15 mouse cellular contexts compared by ENCODE assay signal in genomic region chr4:128171233-128171632, GRCm38 (mm10).
DNase-seq lines count a peak whose midpoint lies in the region; ATAC-seq lines count a peak whose summit lies in the region.
"Had no signal": no experiment of that assay in that cellular context is flagged by ENCODE, and none has a peak within 500 bp of the region (broad histone marks: within the 10 kb centered on the region; RNA-seq: fewer than 3 reads in every experiment).

No protein-coding gene starts in this region.

- no peaks in the 10 kb centered on the region for H3K27me3 ChIP-seq in kidney, embryonic 14.5 days (ENCODE audit: control insufficient read depth, insufficient read depth, low read length)
- H3K27me3 ChIP-seq: embryonic facial prominence, embryonic 13.5 days; kidney, embryonic 15.5 days; limb, embryonic 15.5 days had no signal

- no peak overlapping the region for H3K9ac ChIP-seq in kidney, embryonic 14.5 days (ENCODE audit: low read depth, low read length)
- H3K9ac ChIP-seq: embryonic facial prominence, embryonic 13.5 days; kidney, embryonic 15.5 days; limb, embryonic 15.5 days had no signal

- 91% methylated on average over 9 of the region's 9 CpGs for WGBS in kidney, embryonic 14.5 days

- no peak overlapping the region for H3K4me2 ChIP-seq in kidney, embryonic 14.5 days (replicated peaks; ENCODE audit: low read depth, low read length)
- H3K4me2 ChIP-seq: embryonic facial prominence, embryonic 13.5 days; kidney, embryonic 15.5 days; limb, embryonic 15.5 days; midbrain, embryonic 11.5 days had no signal

- no peak overlapping the region for H3K27ac ChIP-seq in kidney, embryonic 14.5 days (ENCODE audit: low read depth, low read length)
- H3K27ac ChIP-seq: embryonic facial prominence, embryonic 13.5 days; kidney, embryonic 15.5 days; limb, embryonic 15.5 days had no signal

- H3K4me3 ChIP-seq in kidney, embryonic 14.5 days (ENCODE audit: low read length) = no peak overlapping the region
- H3K4me3 ChIP-seq: embryonic facial prominence, embryonic 13.5 days; kidney, embryonic 15.5 days; limb, embryonic 15.5 days had no signal

- ATAC-seq in frontal cortex, adult (ENCODE audit: low TSS enrichment) = peak; percentile 56; the same call in 1 of the 2 replicates
- no peak for ATAC-seq in erythroid progenitor cell, adult 5-6 weeks (replicated peaks; ENCODE audit: low FRiP score, poor library complexity, severe bottlenecking)
- no peak for ATAC-seq in kidney, embryonic 14.5 days (ENCODE audit: low FRiP score, low TSS enrichment)

- no peaks in the 10 kb centered on the region for H3K36me3 ChIP-seq in kidney, embryonic 14.5 days (ENCODE audit: control insufficient read depth, insufficient read depth, low read length)
- H3K36me3 ChIP-seq: embryonic facial prominence, embryonic 13.5 days; kidney, embryonic 15.5 days; limb, embryonic 15.5 days had no signal

- H3K9me3 ChIP-seq in kidney, embryonic 14.5 days (ENCODE audit: control insufficient read depth, low read length) = peaks cover 4% of the 10 kb centered on the region; the same call in 1 of the 2 replicates
- H3K9me3 ChIP-seq: embryonic facial prominence, embryonic 13.5 days; kidney, embryonic 15.5 days; limb, embryonic 15.5 days had no signal

- no peak for DNase-seq in frontal cortex, postnatal 36 days (ENCODE audit: low spot score in 2 of 2)
- peak; percentile 63 for DNase-seq in right cerebral cortex, postnatal 10 days (ENCODE audit: low spot score in 2 of 2)
- no peak for DNase-seq in right cerebral cortex, adult 18-20 months
- DNase-seq in cerebellum, postnatal 10 days = peak; percentile 90 to 95
- peak; percentile 39 to 53 for DNase-seq in layer of hippocampus, postnatal 36 days
- DNase-seq: adrenal gland, adult 2 months; gastrocnemius, postnatal 36 days; lung, postnatal 36 days had no signal

- no peaks in the 10 kb centered on the region for H3K4me1 ChIP-seq in kidney, embryonic 14.5 days (ENCODE audit: control insufficient read depth, insufficient read depth, low read length)
- H3K4me1 ChIP-seq: embryonic facial prominence, embryonic 13.5 days; kidney, embryonic 15.5 days; limb, embryonic 15.5 days had no signal

Comparison
In these comparisons a context has a peak if more than half of its experiments do, and no peak if none do; other contexts are left out.
1. DNase-seq: peak in right cerebral cortex, postnatal 10 days (2 of 2), cerebellum, postnatal 10 days (2 of 2) and layer of hippocampus, postnatal 36 days (2 of 2); none in frontal cortex, postnatal 36 days (0 of 2) and right cerebral cortex, adult 18-20 months (single experiment).